Mouse (Mus musculus): ENCODE results near the gene Tab1. TPM values are rescaled to one million over a fixed set of nuclear protein-coding genes. Genes with fewer than 3 reads are reported as not detected.

Gene Tab1
- 43.5 and 58.5 TPM in 2 replicates for total RNA-seq (2014; rRNA removed)
- 23.6 and 27.9 TPM in 2 replicates for polyA plus RNA-seq (2015; fragmentation: Nextera tagmentation; extraction: Ambion mirVana)

- H3K4me1 ChIP-seq (ENCODE audit: insufficient read depth, low read length), result peaks cover 12% of the 10 kb centered on the region
- ATAC-seq (ENCODE audit: low FRiP score), result peak; percentile 95
- H3K27me3 ChIP-seq (ENCODE audit: insufficient read depth, low read length), result no peaks in the 10 kb centered on the region
- H3K27ac ChIP-seq (ENCODE audit: low read depth, low read length), result peak within 1 kb of the TSS; percentile 98
- H3K9me3 ChIP-seq (ENCODE audit: low read length), result no peaks in the 10 kb centered on the region
- H3K4me2 ChIP-seq (ENCODE audit: low read depth, low read length, poor library complexity, severe bottlenecking), result peak within 1 kb of the TSS; percentile 69
- H3K4me3 ChIP-seq (ENCODE audit: low read depth, low read length), result peak within 1 kb of the TSS; percentile 80
- H3K9ac ChIP-seq (replicated peaks; ENCODE audit: low read length, poor library complexity, severe bottlenecking), result peak within 1 kb of the TSS; percentile 79
- TF ChIP-seq CTCF (IDR thresholded peaks at IDR 0.05), result peak; percentile 80
- DNase-seq (ENCODE audit: low spot score), result peak; percentile 97
- no peaks in the 10 kb centered on the region for H3K36me3 ChIP-seq (ENCODE audit: insufficient read depth, low read length)
- WGBS, result under 1% methylated on average over 53 of the region's 59 CpGs
Observed at GRCm38 (mm10) chr15:80132993-80133586, at the start of gene Tab1. Gene Tab1 (plus strand): TSS chr15:80133127.

GRCm38 (mm10) chr15:80083276-80083731 lies 49.6 kb upstream of the Tab1 start:
- DNase-seq (ENCODE audit: low spot score), result peak; percentile 100
- ATAC-seq (ENCODE audit: low FRiP score), result peak; percentile 94
- Histone ChIP-seq H3K27me3 (ENCODE audit: insufficient read depth, low read length) (no peaks in the 10 kb centered on the region), H3K4me3 (ENCODE audit: low read depth, low read length) (peak overlapping the region; percentile 80), H3K4me1 (ENCODE audit: insufficient read depth, low read length) (peaks cover 11% of the 10 kb centered on the region; the same call in 1 of the 2 replicates), H3K9me3 (ENCODE audit: low read length) (no peaks in the 10 kb centered on the region), H3K36me3 (ENCODE audit: insufficient read depth, low read length) (peaks cover 17% of the 10 kb centered on the region), H3K27ac (ENCODE audit: low read depth, low read length) (peak overlapping the region; percentile 98), H3K4me2 (ENCODE audit: low read depth, low read length, poor library complexity, severe bottlenecking) (peak overlapping the region; percentile 60), H3K9ac (replicated peaks; ENCODE audit: low read length, poor library complexity, severe bottlenecking) (peak overlapping the region; percentile 95)
- WGBS, result 0% methylated on average over 30 of the region's 30 CpGs
- peak; percentile 59 for TF ChIP-seq CTCF (IDR thresholded peaks at IDR 0.05)

- peak overlapping the region; percentile 98 for H3K27ac ChIP-seq (ENCODE audit: low read depth, low read length)
- H3K36me3 ChIP-seq (ENCODE audit: insufficient read depth, low read length), result peaks cover 13% of the 10 kb centered on the region
- 2% methylated on average over 12 of the region's 12 CpGs for WGBS
- DNase-seq (ENCODE audit: low spot score) (no peak), ATAC-seq (ENCODE audit: low FRiP score) (peak; percentile 12)
- H3K4me2 ChIP-seq (ENCODE audit: low read depth, low read length, poor library complexity, severe bottlenecking), result peak overlapping the region; percentile 59
- peak overlapping the region; percentile 62 for H3K9ac ChIP-seq (replicated peaks; ENCODE audit: low read length, poor library complexity, severe bottlenecking)
- peak overlapping the region; percentile 80 for H3K4me3 ChIP-seq (ENCODE audit: low read depth, low read length)
- H3K4me1 ChIP-seq (ENCODE audit: insufficient read depth, low read length), result peaks cover 11% of the 10 kb centered on the region; the same call in 1 of the 2 replicates
- H3K27me3 ChIP-seq (ENCODE audit: insufficient read depth, low read length), result no peaks in the 10 kb centered on the region
- no peaks in the 10 kb centered on the region for H3K9me3 ChIP-seq (ENCODE audit: low read length)
- no peak; the same call in 1 of the 2 replicates for TF ChIP-seq CTCF (IDR thresholded peaks at IDR 0.05)
Observed at GRCm38 (mm10) chr15:80083740-80084139, 49.2 kb upstream of the Tab1 start.

GRCm38 (mm10) chr15:80087406-80088012 lies 45.4 kb upstream of the Tab1 start:
- Histone ChIP-seq H3K4me1 (ENCODE audit: insufficient read depth, low read length) (no peaks in the 10 kb centered on the region), H3K27ac (ENCODE audit: low read depth, low read length) (no peak overlapping the region), H3K9ac (replicated peaks; ENCODE audit: low read length, poor library complexity, severe bottlenecking) (no peak overlapping the region), H3K36me3 (ENCODE audit: insufficient read depth, low read length) (no peaks in the 10 kb centered on the region), H3K9me3 (ENCODE audit: low read length) (no peaks in the 10 kb centered on the region), H3K27me3 (ENCODE audit: insufficient read depth, low read length) (no peaks in the 10 kb centered on the region), H3K4me2 (ENCODE audit: low read depth, low read length, poor library complexity, severe bottlenecking) (no peak overlapping the region), H3K4me3 (ENCODE audit: low read depth, low read length) (no peak overlapping the region)
- TF ChIP-seq CTCF (IDR thresholded peaks at IDR 0.05), result no peak
- ATAC-seq (ENCODE audit: low FRiP score) (no peak), DNase-seq (ENCODE audit: low spot score) (no peak)
- WGBS, result 87% methylated on average over 9 of the region's 9 CpGs

GRCm38 (mm10) chr15:80088637-80089036 lies 44.3 kb upstream of the Tab1 start:
- no peak overlapping the region for H3K9ac ChIP-seq (replicated peaks; ENCODE audit: low read length, poor library complexity, severe bottlenecking)
- H3K4me2 ChIP-seq (ENCODE audit: low read depth, low read length, poor library complexity, severe bottlenecking), result no peak overlapping the region
- peak; percentile 97 for DNase-seq (ENCODE audit: low spot score)
- TF ChIP-seq CTCF (IDR thresholded peaks at IDR 0.05), result peak; percentile 92
- no peak overlapping the region for H3K4me3 ChIP-seq (ENCODE audit: low read depth, low read length)
- no peak for ATAC-seq (ENCODE audit: low FRiP score)
- 39% methylated on average over 4 of the region's 4 CpGs for WGBS
- H3K27ac ChIP-seq (ENCODE audit: low read depth, low read length), result no peak overlapping the region
- H3K9me3 ChIP-seq (ENCODE audit: low read length), result no peaks in the 10 kb centered on the region
- H3K27me3 ChIP-seq (ENCODE audit: insufficient read depth, low read length), result no peaks in the 10 kb centered on the region
- 0 out of 2 replicates have a peak, but pooled peaks cover 3% of the 10 kb centered on the region for H3K4me1 ChIP-seq (ENCODE audit: insufficient read depth, low read length)
- H3K36me3 ChIP-seq (ENCODE audit: insufficient read depth, low read length), result no peaks in the 10 kb centered on the region

- Histone ChIP-seq H3K9me3 (ENCODE audit: low read length) (no peaks in the 10 kb centered on the region), H3K4me2 (ENCODE audit: low read depth, low read length, poor library complexity, severe bottlenecking) (no peak overlapping the region), H3K4me3 (ENCODE audit: low read depth, low read length) (no peak overlapping the region; the same call in 1 of the 2 replicates), H3K27me3 (ENCODE audit: insufficient read depth, low read length) (no peaks in the 10 kb centered on the region), H3K36me3 (ENCODE audit: insufficient read depth, low read length) (no peaks in the 10 kb centered on the region), H3K4me1 (ENCODE audit: insufficient read depth, low read length) (0 out of 2 replicates have a peak, but pooled peaks cover 3% of the 10 kb centered on the region), H3K9ac (replicated peaks; ENCODE audit: low read length, poor library complexity, severe bottlenecking) (no peak overlapping the region), H3K27ac (ENCODE audit: low read depth, low read length) (no peak overlapping the region)
- ATAC-seq (ENCODE audit: low FRiP score) (no peak), DNase-seq (ENCODE audit: low spot score) (no peak)
- WGBS, result 73% methylated on average over 11 of the region's 11 CpGs
- TF ChIP-seq CTCF (IDR thresholded peaks at IDR 0.05), result no peak
Observed at GRCm38 (mm10) chr15:80090155-80090554, 42.8 kb upstream of the Tab1 start.

Measured in midbrain, postnatal 0 days (tissue).